Mouse (Mus musculus) CD4-positive, CD25-positive, alpha-beta regulatory T cell, adult 9 weeks (primary cell): ENCODE results near the gene Rbm18. TPM values are rescaled to one million over a fixed set of nuclear protein-coding genes. Genes with fewer than 3 reads are reported as not detected.

Source experiments
- polyA plus RNA-seq: library from polyadenylated mRNA; unstranded; fragments of 100-300 nt; shearing (Covaris generic); gene quantifications from one replicate; pipeline ENCODE4 v1.2.1, GENCODE M21; 2017

Rbm18 gene
- polyA plus RNA-seq = 72.0 TPM

GRCm38 (mm10) chr2:36136300-36136941, at the start of gene Rbm18, which contains the start of gene Mrrf:
Gene Rbm18, minus strand, starts transcription at chr2:36136773.
Gene Mrrf, plus strand, starts transcription at chr2:36136389.

DNA sequence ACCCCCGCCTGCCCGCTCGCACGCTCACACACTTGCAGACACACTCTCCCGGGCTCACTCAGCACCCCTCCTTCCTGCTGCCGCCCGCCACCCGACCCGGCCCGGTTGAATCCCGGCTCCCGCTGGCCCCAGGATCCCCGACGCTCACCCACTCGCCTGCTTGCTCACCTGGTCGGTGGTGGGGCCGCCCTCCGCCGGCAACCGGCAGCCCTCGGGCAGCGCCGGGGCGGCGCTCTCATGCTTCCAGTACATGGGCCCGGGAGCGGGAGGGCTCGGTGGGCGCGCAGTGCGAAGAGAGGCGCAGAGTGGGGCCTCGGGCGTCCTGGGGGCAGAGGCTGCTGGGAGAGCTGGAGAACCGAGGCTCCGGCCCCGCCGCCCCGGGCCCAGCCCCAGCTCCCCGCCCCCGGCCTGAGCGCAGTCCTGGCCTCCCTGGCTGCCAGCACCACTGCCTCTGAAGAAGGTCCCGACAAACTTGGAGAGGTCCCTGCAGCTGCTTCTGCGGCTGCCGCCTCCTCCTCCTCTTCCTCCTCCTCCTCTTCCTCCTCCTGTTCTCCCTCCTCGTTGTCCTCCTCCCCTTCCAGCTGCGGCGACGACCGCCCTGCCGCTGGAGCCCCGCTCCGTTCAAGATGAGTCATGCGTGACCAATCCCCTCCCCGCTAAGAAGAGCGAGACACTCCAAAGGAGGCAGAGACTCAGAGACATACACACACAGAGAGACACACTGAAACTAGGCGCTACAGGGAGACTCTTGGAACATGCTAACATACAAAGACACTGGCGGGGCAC, 31.4 kb downstream of the Rbm18 start, which contains the start of gene Lhx6:
TSS of gene Lhx6 (minus strand) at position 453 of the 786 bp plus-strand sequence.

Other genes with a start within 250 kb of the Rbm18 start
- not detected for gene Ttll11, start 156.9 kb downstream of the Rbm18 start, polyA plus RNA-seq
- 180 TPM for gene Ndufa8, start 87.4 kb downstream of the Rbm18 start, polyA plus RNA-seq
- not detected for gene Morn5, start 87.3 kb downstream of the Rbm18 start, polyA plus RNA-seq
- gene Lhx6, start 31.4 kb downstream of the Rbm18 start, polyA plus RNA-seq = not detected
- 21.7 TPM for gene Mrrf, start 384 bp downstream of the Rbm18 start, polyA plus RNA-seq
- 1.0 TPM for gene Ptgs1, start 93.7 kb upstream of the Rbm18 start, polyA plus RNA-seq
- gene Olfr338, start 236.7 kb upstream of the Rbm18 start, polyA plus RNA-seq = 0.15 TPM